Mouse (Mus musculus): ENCODE results near the gene 1810062G17Rik.

DNA sequence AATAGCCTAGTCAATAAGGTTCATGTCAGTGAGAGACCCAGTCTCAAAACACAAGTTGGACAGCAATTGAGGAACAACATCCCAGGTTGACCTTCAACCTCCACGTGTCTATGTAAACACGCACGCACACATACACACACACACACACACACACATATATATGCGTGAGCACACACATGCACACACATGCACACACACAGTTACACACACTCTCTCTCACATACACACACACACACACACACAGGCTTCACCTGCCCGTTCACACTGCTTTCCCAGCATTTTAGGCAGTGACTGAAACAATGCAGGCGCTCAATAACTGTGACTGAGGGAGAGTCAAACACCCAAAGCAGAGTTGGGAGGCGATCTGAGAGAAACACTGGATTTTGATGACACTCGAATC, 29.6 kb downstream of the 1810062G17Rik start:
- no peak for TF ChIP-seq MAX (IDR thresholded peaks at IDR 0.05; ENCODE audit: low read depth)
- TF ChIP-seq POLR2A (IDR thresholded peaks at IDR 0.05; ENCODE audit: insufficient read length, low read depth) = no peak
- no peak for TF ChIP-seq USF1 (IDR thresholded peaks at IDR 0.05; ENCODE audit: low read depth)
- no peak for TF ChIP-seq TCF12 (IDR thresholded peaks at IDR 0.05; ENCODE audit: insufficient read depth, poor library complexity, severe bottlenecking)

Data from myocyte (in vitro differentiated cells).